Mouse (Mus musculus) gastrocnemius, postnatal 36 days (tissue): Measurements from ENCODE around the gene Tecpr1. TPM values are rescaled to one million over a fixed set of nuclear protein-coding genes. Genes with fewer than 3 reads are reported as not detected.
A peak's percentile ranks its signal among the peaks of the same experiment; 100 is the strongest.

ENCODE experiments used
- DNase-seq, 2 experiments: peaks; one replicate each; pipeline ENCODE4 v3.0.0; 2022
- intact Hi-C: fragments of 180-260 bp; cut with DNase I; formaldehyde crosslinking; loops from one replicate; pipeline ENCODE4 v1.15.1; 2025
- total RNA-seq, 2 experiments: library from RNA; stranded (reverse); gene quantifications; 2 replicates each; pipeline ENCODE4 v1.2.3; 2021

Gene Tecpr1
- total RNA-seq, 2 experiments from 2014 or later, result 14.0 to 14.2 TPM

DNA sequence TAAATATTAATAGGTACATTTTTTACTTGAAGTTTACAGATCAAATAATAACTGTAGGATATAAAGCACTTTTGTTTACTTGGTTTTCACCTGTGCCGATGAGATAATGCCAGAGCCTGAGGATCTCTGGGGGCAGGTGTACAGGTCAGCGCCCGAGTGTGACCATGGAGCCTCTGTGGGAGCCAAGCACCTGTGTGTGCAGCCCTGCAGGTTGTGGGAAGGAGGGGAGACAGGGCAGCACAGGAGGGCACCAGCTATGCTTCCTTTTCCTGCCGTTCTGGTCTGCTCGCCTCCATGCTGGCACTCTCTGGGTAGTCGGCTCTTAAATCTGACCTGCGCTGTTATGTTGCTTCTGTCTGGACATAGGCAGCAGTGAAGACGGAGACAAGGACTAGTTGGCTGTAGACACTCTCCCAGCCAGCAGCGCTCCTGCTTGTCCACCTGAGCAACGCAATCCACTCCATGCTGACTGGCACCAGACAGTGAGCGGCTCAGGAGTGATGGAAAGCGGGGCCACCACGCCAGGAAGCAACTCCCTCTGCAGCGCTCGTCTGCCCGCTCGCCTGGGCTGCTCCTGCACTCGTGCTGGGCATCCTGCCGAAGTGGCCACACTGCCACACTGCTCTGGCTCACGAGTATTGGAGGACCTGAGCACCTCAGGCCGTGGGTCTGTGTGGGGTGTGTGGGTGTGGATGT, 38.9 kb downstream of the Tecpr1 start:
- DNase-seq, result no peak
- intact Hi-C loops, result no loop called here

DNA sequence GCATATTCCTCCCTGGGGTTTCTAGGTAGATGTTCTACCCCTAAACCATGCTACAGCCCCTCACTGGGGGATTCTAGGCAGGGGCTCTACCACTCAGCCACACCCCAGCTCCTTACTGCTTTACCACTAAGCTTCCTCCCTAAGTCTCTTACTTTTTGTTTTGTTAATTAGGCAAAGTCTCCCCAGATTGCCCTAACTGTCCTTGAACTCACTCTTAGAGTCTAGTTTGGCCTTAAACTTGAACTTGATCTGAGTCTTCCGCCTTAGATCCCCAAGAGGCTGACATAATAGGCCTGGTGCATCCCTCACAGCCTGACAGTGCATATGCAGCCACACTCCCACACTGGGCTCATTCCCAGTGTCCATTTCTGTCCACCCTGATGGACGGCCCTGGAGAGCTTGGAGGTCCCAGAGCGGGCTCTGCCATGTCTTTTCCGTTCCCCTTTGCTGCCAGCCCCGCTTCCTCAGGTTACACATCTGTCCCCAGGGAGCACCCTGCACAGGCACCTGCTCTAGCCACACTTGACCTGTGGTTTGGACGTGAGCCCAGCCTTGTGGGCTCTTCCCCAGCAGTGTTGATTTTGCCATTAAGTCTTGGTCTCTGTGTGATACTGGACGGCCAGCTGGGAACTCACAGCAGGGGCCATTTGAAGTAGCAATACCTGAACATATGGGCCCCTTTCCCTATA, 39.6 kb downstream of the Tecpr1 start:
- DNase-seq, result peak; percentile 46 to 62
- intact Hi-C loops, result no loop called here

DNA sequence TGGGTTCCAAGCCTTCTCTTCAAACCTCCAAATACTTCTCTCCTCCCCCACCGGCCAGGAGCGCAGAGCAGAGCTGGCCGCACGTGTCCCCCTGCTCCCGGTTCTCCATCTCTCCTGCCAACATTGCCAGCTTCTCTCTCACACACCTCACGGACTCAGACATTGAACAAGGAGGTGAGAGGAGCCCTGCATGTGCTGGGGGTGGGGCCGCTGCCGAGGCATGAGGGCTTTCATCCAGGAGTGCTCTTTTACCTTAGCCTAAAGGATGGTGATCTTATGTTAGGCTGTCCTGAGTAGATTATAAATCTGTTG, 40.2 kb downstream of the Tecpr1 start:
- intact Hi-C loops, result no loop called here
- peak in 1 of 2 experiments; percentile 11 for DNase-seq

DNA sequence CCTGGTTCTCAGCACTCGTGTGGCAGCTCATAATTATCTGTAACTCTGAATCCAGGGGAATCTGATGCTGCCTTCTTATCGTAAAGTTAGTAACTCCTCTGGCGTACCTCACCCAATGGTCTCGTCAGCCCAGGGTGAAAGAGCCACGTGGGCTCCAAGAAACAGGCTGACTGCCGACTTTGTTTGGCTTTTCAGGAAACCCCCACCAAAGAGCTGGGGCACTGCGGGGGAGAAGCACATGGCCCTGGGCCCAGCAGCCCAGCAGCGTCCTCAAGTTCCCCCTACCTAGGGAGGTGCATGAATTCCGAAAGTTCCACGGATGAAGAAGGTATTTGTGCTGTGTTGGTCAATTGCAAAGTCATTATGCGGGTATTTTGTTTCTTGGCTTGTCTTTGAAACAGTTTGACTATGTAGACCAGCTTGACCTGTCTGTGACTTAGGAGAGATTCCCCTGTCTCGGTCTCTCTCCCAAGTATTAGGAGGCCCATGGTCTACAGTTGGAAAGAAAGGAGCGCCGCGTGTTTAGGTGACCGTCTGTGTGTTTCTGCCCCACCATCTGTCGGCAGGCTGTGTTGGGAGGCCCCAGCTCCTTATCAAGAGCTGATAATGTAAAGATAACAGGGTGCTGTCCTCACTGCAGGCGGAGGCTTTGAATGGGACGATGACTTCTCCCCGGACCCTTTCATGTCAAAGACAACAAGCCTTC, 40.7 kb downstream of the Tecpr1 start:
- DNase-seq, result no peak
- intact Hi-C loops, result no loop called here

DNA sequence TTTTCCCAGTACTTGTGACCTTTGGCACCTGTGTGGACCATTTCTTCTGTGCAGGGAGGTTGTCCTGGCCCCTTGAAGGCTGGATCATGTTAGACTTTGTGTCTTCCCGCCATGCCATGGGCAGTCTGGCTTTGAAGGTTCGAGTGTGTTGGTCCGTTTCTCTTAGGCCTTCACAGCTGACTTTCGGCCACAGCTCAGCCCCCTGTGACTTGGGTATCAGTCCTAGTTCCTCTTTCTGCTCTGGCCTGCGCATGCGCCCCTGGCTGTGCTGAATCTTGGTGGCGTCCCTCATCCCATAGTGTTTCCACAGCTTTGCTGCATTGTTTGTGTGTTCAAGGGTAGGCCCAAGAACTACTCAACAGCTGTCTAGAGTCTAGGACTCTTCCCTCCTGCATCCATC, 42.2 kb downstream of the Tecpr1 start:
- intact Hi-C loops, result no loop called here
- DNase-seq, result no peak

DNA sequence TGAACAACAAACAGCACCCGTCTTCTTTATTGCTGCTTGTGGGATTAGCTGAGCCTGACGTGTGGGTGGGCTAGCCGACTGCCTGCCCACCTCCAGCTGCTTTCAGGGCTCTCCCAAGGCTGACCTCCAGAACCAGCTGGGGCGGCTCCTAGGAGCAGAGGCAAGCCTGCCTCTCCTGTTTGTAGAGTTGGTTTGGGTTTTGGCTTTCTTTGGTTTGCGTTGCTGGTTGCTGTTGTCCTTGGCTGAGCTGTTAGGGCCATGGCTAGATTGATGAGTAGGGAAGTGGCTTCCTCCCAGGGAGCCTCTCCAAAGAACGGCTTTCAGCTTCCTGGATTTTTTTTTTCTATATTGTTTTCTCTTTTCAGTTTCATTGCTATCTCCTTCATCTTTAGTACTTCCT, 45.2 kb downstream of the Tecpr1 start:
- intact Hi-C loops, result no loop called here
- DNase-seq, result no peak

DNA sequence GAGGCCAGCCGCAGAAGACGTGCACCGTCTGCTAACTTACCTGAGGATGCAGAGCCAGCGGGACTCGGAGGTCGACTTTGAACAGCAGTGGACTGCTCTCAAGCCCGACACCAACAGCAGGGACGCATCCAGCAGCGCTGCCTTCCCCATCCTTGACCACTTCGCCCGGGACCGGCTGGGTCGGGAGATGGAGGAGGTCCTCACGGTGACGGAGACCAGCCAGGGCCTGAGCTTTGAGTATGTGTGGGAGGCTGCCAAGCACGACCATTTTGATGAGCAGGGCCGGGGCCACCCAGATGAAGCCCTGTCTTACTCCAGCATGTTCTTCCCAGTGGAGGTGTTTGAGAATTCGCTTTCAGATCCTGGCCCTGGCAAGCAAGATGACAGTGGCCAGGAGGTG, 49.8 kb downstream of the Tecpr1 start:
- intact Hi-C loops, result no loop called here
- DNase-seq, result no peak

DNA sequence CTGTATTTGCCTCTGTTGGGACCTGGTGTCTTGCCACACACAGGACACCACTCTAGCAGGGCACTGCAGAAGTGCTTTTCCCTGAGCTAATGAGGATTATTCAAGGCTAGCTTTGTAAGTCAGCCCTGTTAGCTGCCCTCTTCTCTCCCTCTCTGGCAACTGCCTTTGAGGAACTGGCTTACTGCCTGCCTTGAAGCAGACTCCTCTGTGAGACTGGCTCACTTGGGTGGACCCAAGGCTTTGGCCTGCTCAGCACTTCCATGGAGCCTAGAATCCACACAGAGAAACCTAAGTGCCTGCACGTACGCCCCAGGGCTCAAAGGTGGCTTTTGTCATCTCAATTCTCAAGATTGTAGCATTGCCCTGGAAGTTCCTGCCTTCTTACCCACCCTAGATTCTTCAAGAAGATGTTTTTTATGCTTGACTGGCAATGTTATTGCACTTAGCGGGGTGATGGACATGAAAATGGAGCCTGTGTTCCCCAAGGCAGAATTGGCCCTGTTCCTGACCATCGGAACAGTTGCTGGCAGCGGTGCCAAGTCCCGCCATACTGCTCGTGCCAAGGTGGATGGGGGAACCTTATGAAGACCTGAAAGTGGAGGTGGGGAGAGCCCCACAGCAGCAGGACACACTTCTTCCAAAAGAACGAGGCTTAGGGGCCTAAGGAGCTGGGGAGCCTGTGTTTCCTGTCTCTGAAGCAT, 54.0 kb downstream of the Tecpr1 start:
- no peak for DNase-seq
- intact Hi-C loops, result no loop called here

DNA sequence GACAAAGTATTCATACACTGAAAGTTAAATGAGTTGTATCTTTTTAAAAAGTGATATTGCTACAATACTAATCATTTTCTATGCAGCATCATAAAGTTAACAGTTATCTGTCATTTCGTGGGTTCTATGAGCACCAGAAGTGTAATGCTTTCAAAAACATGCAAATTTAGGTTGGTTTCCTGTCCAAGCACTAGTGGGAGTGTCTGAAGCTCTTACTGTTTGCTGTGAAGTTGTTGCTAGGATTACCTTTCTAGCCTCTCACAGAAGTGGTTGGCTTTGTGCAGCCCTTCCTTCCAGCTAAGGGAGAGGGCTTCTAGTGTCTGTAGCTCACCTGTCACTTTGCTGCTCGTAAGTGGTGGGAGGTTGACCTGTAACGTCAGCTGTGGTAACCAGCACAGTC, 57.7 kb downstream of the Tecpr1 start:
- DNase-seq, result no peak
- intact Hi-C loops, result no loop called here

DNA sequence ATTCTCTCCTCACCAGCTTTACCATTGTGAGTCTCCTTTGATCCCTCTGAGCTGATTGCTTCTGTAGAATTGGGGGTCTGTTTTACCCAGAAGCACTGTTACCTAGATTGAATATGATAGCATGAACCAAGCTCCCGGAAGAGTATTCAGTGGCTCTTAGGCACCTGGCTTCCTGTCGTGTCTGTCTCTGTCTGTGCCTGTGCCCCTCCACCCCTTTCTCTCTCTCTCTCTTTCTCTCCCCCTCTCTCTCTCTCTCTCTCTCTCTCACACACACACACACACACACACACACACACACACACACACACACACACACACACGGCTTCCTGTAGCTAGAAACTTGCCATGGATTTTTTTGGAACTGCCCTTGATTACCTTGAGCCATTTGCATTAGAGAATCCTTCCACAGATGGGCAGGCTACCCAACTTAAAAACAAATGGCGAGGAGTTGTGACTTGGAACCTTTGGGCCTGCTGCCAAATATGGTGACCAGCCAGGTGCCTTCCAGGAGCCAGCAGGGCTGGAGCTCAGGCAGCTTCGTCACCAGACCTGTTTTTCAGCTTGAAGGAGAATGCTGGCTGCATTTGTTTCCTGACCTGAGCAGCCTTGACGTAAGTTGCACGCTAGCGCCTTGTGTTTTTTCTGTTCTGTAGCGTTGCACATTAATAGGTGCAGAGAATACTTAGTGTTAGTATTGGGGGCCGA, 60.5 kb downstream of the Tecpr1 start:
- intact Hi-C loops, result no loop called here
- no peak for DNase-seq

DNA sequence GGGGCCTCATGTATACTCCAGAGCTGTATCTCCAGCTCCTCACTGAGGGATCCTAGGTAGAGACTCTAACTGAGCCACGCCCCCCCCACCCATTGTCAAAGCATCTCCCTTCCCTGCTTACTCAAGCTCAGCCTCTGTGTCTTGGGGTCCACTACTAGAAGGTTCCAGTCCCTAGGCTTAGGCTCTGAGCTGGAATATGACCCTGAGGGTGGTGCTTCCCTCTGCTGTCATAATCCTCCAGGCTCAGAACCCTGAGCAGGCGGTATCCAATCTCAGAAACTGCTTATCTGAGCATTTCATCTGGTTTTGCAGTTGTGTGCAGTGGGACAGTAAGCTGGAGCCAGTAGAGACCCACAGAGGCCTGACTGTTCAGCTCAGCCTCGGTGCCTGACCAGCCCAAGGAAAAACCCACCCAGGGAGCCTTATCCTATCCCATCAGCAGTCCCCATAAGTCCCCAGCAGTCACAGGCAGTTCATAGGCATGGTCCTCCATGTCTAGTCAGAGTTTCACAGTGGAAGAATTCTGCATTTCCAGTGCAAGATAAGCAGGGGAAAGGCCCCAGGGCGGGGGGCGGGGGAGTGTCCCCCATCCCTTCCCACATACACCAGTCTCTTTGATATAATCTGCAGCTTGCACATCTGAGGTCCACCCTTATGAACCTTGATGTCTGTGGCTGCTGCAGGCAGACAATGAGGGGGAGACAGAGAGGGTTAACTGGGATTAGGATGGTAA, 61.2 kb downstream of the Tecpr1 start:
- intact Hi-C loops, result no loop called here
- DNase-seq, result no peak

DNA sequence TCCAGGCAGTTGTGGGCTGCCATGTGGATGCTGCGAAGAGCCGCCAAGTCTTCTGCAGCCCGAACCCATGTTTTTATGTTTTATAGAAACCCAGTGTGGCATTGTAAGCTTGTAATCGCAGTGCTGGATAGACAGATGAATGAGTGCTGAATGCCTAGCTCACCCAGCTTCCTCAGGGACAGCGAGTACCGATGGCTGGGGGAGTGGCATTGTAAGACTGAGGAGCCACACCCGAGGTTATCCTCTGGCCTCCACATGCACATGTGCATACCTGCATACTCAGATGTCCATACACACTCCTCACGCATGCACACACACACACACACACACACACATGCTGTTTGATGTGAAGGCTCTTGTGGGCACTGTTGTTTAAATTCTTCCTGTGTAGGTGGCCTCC, 64.3 kb downstream of the Tecpr1 start:
- intact Hi-C loops, result no loop called here
- DNase-seq, result no peak

DNA sequence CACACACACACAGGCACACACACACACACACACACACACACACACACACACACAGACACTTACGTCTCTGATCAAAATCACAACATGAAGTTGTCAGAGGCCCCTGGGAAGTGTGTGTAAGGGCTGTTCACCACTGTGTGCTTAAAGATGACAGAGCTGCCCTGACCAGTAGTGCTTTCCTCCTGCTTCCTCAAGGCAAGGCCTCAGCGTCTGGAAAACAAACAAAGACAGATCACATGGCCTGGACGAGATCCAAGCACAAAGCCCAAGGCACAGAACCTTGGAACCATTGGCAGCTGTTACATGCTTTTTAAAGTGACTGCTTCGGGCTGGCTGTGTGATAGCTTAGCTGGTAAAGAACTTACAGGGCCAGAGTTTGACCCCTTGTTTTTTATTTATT, 64.8 kb downstream of the Tecpr1 start:
- DNase-seq, result peak; percentile 46 to 77
- intact Hi-C loops, result no loop called here

DNA sequence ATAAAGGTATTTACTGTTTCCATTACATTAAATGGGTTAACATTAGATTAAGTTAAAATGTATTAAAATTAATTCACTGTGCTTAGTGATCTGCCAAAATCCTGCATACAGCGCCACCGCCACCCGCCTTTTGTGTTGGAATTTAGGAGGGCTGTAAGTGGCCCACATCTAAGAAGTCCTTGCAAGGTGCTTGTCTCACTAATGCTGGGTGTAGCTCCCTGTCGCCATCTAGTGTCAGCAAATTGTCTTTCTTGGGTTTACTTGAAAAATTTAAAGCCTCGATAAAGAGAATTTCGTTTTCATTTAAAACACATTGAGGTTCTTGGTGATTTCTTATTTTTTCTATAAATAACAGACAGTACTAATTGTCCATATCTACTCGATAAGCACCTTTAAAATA, 68.9 kb downstream of the Tecpr1 start:
- intact Hi-C loops, result loop anchor here (1.0 to 2.0 kb wide), 2 partner anchors 54 to 114 kb away; partner anchors contain the start of gene Lmtk2
- DNase-seq, result peak in 1 of 2 experiments; percentile 37

DNA sequence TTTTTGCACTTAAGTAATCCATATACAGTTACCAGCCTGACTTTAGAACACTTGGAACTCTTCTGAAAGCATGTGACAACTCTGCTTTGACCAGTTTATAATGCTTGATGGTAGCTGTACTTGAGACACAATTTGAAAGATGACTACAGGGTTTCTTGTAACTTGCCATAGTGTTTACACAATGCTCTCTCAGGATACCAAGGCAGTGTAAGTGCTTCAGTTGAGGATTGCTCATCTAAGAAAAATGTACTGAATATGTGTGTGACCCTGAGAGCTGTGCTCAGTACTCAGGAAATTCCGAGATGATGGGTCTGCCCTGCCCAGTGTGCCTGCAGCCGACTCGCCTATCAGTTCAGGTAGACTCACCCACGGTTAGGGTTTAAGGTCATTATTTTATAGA, 72.1 kb downstream of the Tecpr1 start:
- no peak for DNase-seq
- intact Hi-C loops, result no loop called here

DNA sequence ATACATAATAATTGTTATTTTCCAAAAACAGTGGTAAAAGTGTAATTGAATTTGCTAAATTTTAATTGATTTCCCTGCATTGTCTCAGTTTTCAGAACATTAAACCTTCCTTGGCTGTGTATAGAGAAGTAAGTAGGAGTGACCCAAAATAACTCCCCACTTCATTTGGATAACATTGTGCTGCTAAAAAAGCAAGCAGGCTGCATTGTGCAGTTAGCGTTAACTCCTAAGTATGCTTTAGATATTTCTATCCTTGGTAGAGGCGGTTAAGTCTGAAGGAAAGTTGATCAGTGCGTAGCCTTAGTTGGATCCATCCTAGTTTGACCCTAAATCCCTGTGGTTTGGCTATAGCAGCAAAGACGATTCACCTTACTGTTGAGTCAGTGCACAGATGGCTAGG, 73.9 kb downstream of the Tecpr1 start:
- intact Hi-C loops, result no loop called here
- DNase-seq, result no peak

DNA sequence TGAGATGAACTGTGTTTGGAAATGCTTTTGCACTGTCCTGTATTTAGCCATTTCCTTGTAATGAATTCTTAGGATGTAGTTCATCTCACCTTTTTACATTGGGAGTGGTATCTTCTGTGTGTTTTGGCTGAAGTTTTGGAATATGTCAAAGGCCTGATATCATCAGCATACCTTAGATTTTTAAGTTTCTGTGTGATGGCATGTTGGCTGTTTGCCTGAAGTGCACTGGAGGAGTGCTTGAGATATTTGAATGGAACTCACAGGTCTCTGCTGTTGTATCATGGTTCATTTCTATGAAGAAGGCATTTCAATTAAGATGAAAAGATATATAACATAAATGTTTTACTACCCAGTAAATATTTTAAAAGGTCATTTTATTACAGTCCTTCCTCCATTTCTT, 76.5 kb downstream of the Tecpr1 start:
- DNase-seq, result no peak
- intact Hi-C loops, result no loop called here
